Mouse (Mus musculus) hindbrain, embryonic 13.5 days (tissue): Measurements from ENCODE around the gene Slc9b2. TPM values are rescaled to one million over a fixed set of nuclear protein-coding genes. Genes with fewer than 3 reads are reported as not detected.

Experiments used
- ATAC-seq: fragments of 200-750 bp; cut with Nextera tagmentation; 2 replicates; pipeline ENCODE4 v1.8.0; 2017; ENCODE audit warnings: moderate TSS enrichment; ENCODE audit not compliant: low FRiP score
- H3K27ac ChIP-seq: fragments of 300-500 bp; sonication (generic); 2 replicates; pipeline ENCODE4 v1.5.1; 2015; ENCODE audit warnings: inconsistent platforms, mild to moderate bottlenecking, moderate library complexity
- H3K27me3 ChIP-seq: fragments of 300-500 bp; sonication (generic); 2 replicates; pipeline ENCODE4 v1.6.1; 2015; ENCODE audit warnings: mild to moderate bottlenecking, inconsistent platforms
- H3K36me3 ChIP-seq: fragments of 300-500 bp; sonication (generic); 2 replicates; pipeline ENCODE4 v1.6.1; 2015; ENCODE audit warnings: mild to moderate bottlenecking, inconsistent platforms
- H3K4me1 ChIP-seq: fragments of 300-500 bp; sonication (generic); replicated peaks from 2 replicates; pipeline ENCODE4 v1.6.1; 2015; ENCODE audit warnings: inconsistent platforms
- H3K4me2 ChIP-seq: fragments of 300-500 bp; sonication (generic); 2 replicates; pipeline ENCODE4 v1.6.1; 2015; ENCODE audit warnings: inconsistent platforms, mild to moderate bottlenecking, moderate library complexity
- H3K4me3 ChIP-seq: fragments of 300-500 bp; sonication (generic); 2 replicates; pipeline ENCODE4 v1.5.1; 2015; ENCODE audit warnings: mild to moderate bottlenecking, inconsistent platforms
- H3K9ac ChIP-seq: fragments of 300-500 bp; sonication (generic); 2 replicates; pipeline ENCODE4 v1.6.1; 2015; ENCODE audit warnings: mild to moderate bottlenecking, inconsistent platforms
- H3K9me3 ChIP-seq: fragments of 300-500 bp; sonication (generic); 2 replicates; pipeline ENCODE4 v1.6.1; 2016; ENCODE audit warnings: inconsistent platforms
- WGBS: fragments of 180-500 bp; shearing (Covaris S2); methylation state at CpG from one replicate; pipeline ENCODE4 v1.1.7; 2015; 5-methylcytosine and 5-hydroxymethylcytosine counted together
- polyA plus RNA-seq: library from polyadenylated mRNA; unstranded; fragments of >200 nt; fragmentation: Nextera tagmentation; extraction: Ambion mirVana; gene quantifications from 2 replicates; pipeline ENCODE4 v1.2.1, GENCODE M21; 2015

Slc9b2 gene
- polyA plus RNA-seq, 1 experiment from 2014 or later = 1.4 TPM

DNA sequence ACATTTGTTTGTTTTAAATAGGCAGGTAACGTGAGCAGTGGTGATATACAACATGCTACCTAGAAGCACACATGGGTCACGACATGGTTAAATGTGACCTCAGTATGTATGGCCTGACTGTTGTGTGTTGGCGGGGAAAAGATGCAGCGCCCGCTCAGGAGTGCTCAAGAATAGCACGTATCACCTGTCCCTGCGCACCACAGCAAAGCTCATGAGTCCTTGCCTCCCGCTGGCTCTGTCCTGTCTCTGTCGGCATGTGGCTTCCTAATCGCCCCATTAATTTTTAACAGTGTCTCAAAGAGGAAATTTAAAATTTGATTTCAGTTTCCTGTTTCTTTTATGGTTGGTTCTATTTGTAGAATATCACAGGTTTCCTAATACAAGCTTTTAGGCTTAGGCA lies 69.9 kb downstream of the Slc9b2 start:
- no peaks in the 10 kb centered on the region for H3K36me3 ChIP-seq
- 82% methylated on average over 10 of the region's 10 CpGs for WGBS

GRCm38 (mm10) chr3:135379868-135380267 lies 72.4 kb downstream of the Slc9b2 start:
- Histone ChIP-seq H3K27me3 (no peaks in the 10 kb centered on the region), H3K4me1 (no peaks in the 10 kb centered on the region), H3K36me3 (no peaks in the 10 kb centered on the region), H3K4me2 (no peak overlapping the region), H3K9ac (no peak overlapping the region), H3K27ac (no peak overlapping the region), H3K9me3 (no peaks in the 10 kb centered on the region), H3K4me3 (no peak overlapping the region)
- WGBS = 95% methylated on average over 4 of the region's 4 CpGs
- ATAC-seq = no peak

More for the DNA sequence above, 69.9 kb downstream of the Slc9b2 start:
- H3K27me3 ChIP-seq = no peaks in the 10 kb centered on the region
- no peak overlapping the region for H3K9ac ChIP-seq
- no peak overlapping the region for H3K4me3 ChIP-seq
- H3K4me2 ChIP-seq = no peak overlapping the region
- H3K27ac ChIP-seq = no peak overlapping the region
- H3K4me1 ChIP-seq = no peaks in the 10 kb centered on the region
- ATAC-seq = no peak
- no peaks in the 10 kb centered on the region for H3K9me3 ChIP-seq

- ATAC-seq = no peak
- Histone ChIP-seq H3K4me2 (no peak overlapping the region), H3K27ac (no peak overlapping the region), H3K9me3 (no peaks in the 10 kb centered on the region), H3K4me1 (no peaks in the 10 kb centered on the region), H3K27me3 (no peaks in the 10 kb centered on the region), H3K36me3 (no peaks in the 10 kb centered on the region), H3K4me3 (no peak overlapping the region), H3K9ac (no peak overlapping the region)
- 90% methylated on average over 6 of the region's 6 CpGs for WGBS
These were observed 85.7 kb downstream of the Slc9b2 start for GRCm38 (mm10) chr3:135393186-135393585.

Other genes starting within 250 kb of the Slc9b2 start
- 6.3 and 7.5 TPM in 2 replicates for gene Cenpe, start 95.2 kb upstream of the Slc9b2 start, polyA plus RNA-seq
- 5.8 TPM in 2 replicates for gene Bdh2, start 26.5 kb upstream of the Slc9b2 start, polyA plus RNA-seq
- gene Slc9b1, start 40.3 kb downstream of the Slc9b2 start, polyA plus RNA-seq = 0.12 TPM in 1 of 2 replicates, not detected in the other
- 74.1 and 77.0 TPM in 2 replicates for gene Cisd2, start 116.2 kb downstream of the Slc9b2 start, polyA plus RNA-seq
- gene Ube2d3, start 130.4 kb downstream of the Slc9b2 start, polyA plus RNA-seq = 399 and 409 TPM in 2 replicates
- 5.5 and 5.6 TPM in 2 replicates for gene Manba, start 177.9 kb downstream of the Slc9b2 start, polyA plus RNA-seq